Mouse (Mus musculus) thymus, postnatal 10 days (tissue): Measurements from ENCODE around the gene Kcnma1.

Experiments used
- DNase-seq, 2 experiments: peaks; one replicate each; pipeline ENCODE4 v3.0.0; 2021; ENCODE audit warnings: low spot score in 2 of 2

Gene Kcnma1

GRCm38 (mm10) chr14:23529720-23530119 lies 484.6 kb downstream of the Kcnma1 start:
- peak in 1 of 2 experiments; percentile 28 for DNase-seq

- no peak for DNase-seq
Measured at GRCm38 (mm10) chr14:23529229-23529628, 485.1 kb downstream of the Kcnma1 start.

- DNase-seq: no peak
Measured at GRCm38 (mm10) chr14:23525910-23526309, 488.4 kb downstream of the Kcnma1 start.

- DNase-seq: no peak
Measured at GRCm38 (mm10) chr14:23523825-23524491, 490.3 kb downstream of the Kcnma1 start.

GRCm38 (mm10) chr14:23522606-23523159 lies 491.6 kb downstream of the Kcnma1 start:
- no peak for DNase-seq

GRCm38 (mm10) chr14:23521080-23521684 lies 493.1 kb downstream of the Kcnma1 start:
- no peak for DNase-seq

- no peak for DNase-seq
Measured at GRCm38 (mm10) chr14:23517374-23517773, 496.9 kb downstream of the Kcnma1 start.

GRCm38 (mm10) chr14:23509792-23510191 lies 504.5 kb downstream of the Kcnma1 start:
- no peak for DNase-seq

- DNase-seq: no peak
Measured at GRCm38 (mm10) chr14:23502236-23502790, 512.0 kb downstream of the Kcnma1 start.

GRCm38 (mm10) chr14:23496801-23497200 lies 517.5 kb downstream of the Kcnma1 start:
- DNase-seq: no peak

GRCm38 (mm10) chr14:23496236-23496740 lies 518.0 kb downstream of the Kcnma1 start:
- DNase-seq: no peak

GRCm38 (mm10) chr14:23494496-23494800 lies 519.8 kb downstream of the Kcnma1 start:
- DNase-seq: no peak

GRCm38 (mm10) chr14:23493750-23494495 lies 520.4 kb downstream of the Kcnma1 start:
- no peak for DNase-seq

- DNase-seq: no peak
Measured at GRCm38 (mm10) chr14:23492581-23493360, 521.5 kb downstream of the Kcnma1 start.

- no peak for DNase-seq
Measured at GRCm38 (mm10) chr14:23491359-23491758, 522.9 kb downstream of the Kcnma1 start.

GRCm38 (mm10) chr14:23486687-23487086 lies 527.6 kb downstream of the Kcnma1 start:
- DNase-seq: no peak

GRCm38 (mm10) chr14:23485802-23486500 lies 528.3 kb downstream of the Kcnma1 start:
- DNase-seq: no peak

GRCm38 (mm10) chr14:23475129-23475528 lies 539.2 kb downstream of the Kcnma1 start:
- DNase-seq: no peak

GRCm38 (mm10) chr14:23470071-23470470 lies 544.2 kb downstream of the Kcnma1 start:
- no peak for DNase-seq

- DNase-seq: no peak
Measured at GRCm38 (mm10) chr14:23465135-23465534, 549.2 kb downstream of the Kcnma1 start.

- DNase-seq: no peak
Measured at GRCm38 (mm10) chr14:23458560-23458959, 555.7 kb downstream of the Kcnma1 start.
